Mouse (Mus musculus): Measurements from ENCODE around the gene Smu1. TPM values are rescaled to one million over a fixed set of nuclear protein-coding genes. Genes with fewer than 3 reads are reported as not detected.
"Not testable (repeated sequence)": the region's sequence is repeated elsewhere in the genome, so short reads cannot be mapped to it uniquely, and the experiment has no call there.

Gene Smu1
- 127 and 135 TPM in 2 replicates for polyA plus RNA-seq (2015; fragmentation: Nextera tagmentation; extraction: Ambion mirVana)

- no peaks in the 10 kb centered on the region for H3K4me1 ChIP-seq
- peak within 1 kb of the TSS; percentile 68 for H3K4me2 ChIP-seq (replicated peaks)
- under 1% methylated on average over 40 of the region's 40 CpGs for WGBS
- H3K4me3 ChIP-seq (replicated peaks) = peak within 1 kb of the TSS; percentile 88
- peaks cover 28% of the 10 kb centered on the region for H3K36me3 ChIP-seq
- 0 out of 2 replicates have a peak, but pooled peaks cover 3% of the 10 kb centered on the region for H3K27me3 ChIP-seq
- H3K27ac ChIP-seq (replicated peaks) = peak within 1 kb of the TSS; percentile 78
- H3K9ac ChIP-seq = peak within 1 kb of the TSS; percentile 93
- peak; percentile 96 for ATAC-seq (ENCODE audit: insufficient number of reproducible peaks, low FRiP score, low TSS enrichment, low read depth)
- H3K9me3 ChIP-seq (replicated peaks) = no peaks in the 10 kb centered on the region
Observed at GRCm38 (mm10) chr4:40757780-40758420, at the start of gene Smu1. Gene Smu1, minus strand, starts transcription at chr4:40757923.

- no peak for ATAC-seq (ENCODE audit: insufficient number of reproducible peaks, low FRiP score, low TSS enrichment, low read depth)
- Histone ChIP-seq H3K4me3 (replicated peaks) (no peak overlapping the region), H3K9me3 (replicated peaks) (no peaks in the 10 kb centered on the region), H3K4me2 (replicated peaks) (no peak overlapping the region), H3K9ac (no peak overlapping the region), H3K36me3 (peaks cover 69% of the 10 kb centered on the region), H3K4me1 (no peaks in the 10 kb centered on the region), H3K27ac (replicated peaks) (no peak overlapping the region), H3K27me3 (no peaks in the 10 kb centered on the region)
- 85% methylated on average over 4 of the region's 4 CpGs for WGBS
Observed at GRCm38 (mm10) chr4:40807382-40807781, 49.7 kb upstream of the Smu1 start.

DNA sequence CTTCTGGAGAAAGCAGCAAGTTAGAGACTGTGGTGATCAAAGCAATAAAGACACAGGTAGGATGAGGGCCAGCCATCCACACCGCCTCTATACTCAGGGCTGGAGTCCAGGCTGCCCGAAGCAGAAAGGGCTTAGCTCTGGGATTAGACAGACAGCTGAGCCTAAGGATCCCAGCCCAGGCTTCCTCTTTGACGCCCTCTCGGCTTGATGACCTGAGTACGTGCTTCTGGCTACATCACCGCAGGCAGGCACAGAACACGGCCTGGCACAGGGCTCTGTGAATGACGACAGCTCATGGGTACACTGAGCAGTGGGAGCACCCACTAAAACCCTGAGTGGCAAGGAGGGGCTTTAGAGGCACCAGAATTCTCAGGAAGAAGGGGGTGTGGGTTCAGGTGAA is 47.7 kb upstream of the Smu1 start:
- H3K9ac ChIP-seq = no peak overlapping the region
- no peaks in the 10 kb centered on the region for H3K4me1 ChIP-seq
- 77% methylated on average over 8 of the region's 8 CpGs for WGBS
- no peak for ATAC-seq (ENCODE audit: insufficient number of reproducible peaks, low FRiP score, low TSS enrichment, low read depth)
- no peak overlapping the region for H3K27ac ChIP-seq (replicated peaks)
- H3K36me3 ChIP-seq = peaks cover 53% of the 10 kb centered on the region
- no peak overlapping the region for H3K4me3 ChIP-seq (replicated peaks)
- no peaks in the 10 kb centered on the region for H3K27me3 ChIP-seq
- no peaks in the 10 kb centered on the region for H3K9me3 ChIP-seq (replicated peaks)
- no peak overlapping the region for H3K4me2 ChIP-seq (replicated peaks)

GRCm38 (mm10) chr4:40802787-40803186 is 45.1 kb upstream of the Smu1 start:
- H3K9ac ChIP-seq = no peak overlapping the region
- H3K27me3 ChIP-seq = no peaks in the 10 kb centered on the region
- H3K9me3 ChIP-seq (replicated peaks) = no peaks in the 10 kb centered on the region
- H3K4me3 ChIP-seq (replicated peaks) = no peak overlapping the region
- H3K27ac ChIP-seq (replicated peaks) = no peak overlapping the region
- no peak for ATAC-seq (ENCODE audit: insufficient number of reproducible peaks, low FRiP score, low TSS enrichment, low read depth)
- H3K36me3 ChIP-seq = peaks cover 36% of the 10 kb centered on the region
- H3K4me1 ChIP-seq = no peaks in the 10 kb centered on the region
- WGBS = 89% methylated on average over 3 of the region's 3 CpGs
- H3K4me2 ChIP-seq (replicated peaks) = no peak overlapping the region

- 59% methylated on average over 4 of the region's 4 CpGs for WGBS
- Histone ChIP-seq H3K9me3 (replicated peaks) (no peaks in the 10 kb centered on the region), H3K4me1 (no peaks in the 10 kb centered on the region), H3K4me2 (replicated peaks) (no peak overlapping the region), H3K27ac (replicated peaks) (no peak overlapping the region), H3K9ac (no peak overlapping the region), H3K4me3 (replicated peaks) (no peak overlapping the region), H3K36me3 (peaks cover 28% of the 10 kb centered on the region), H3K27me3 (no peaks in the 10 kb centered on the region)
- ATAC-seq (ENCODE audit: insufficient number of reproducible peaks, low FRiP score, low TSS enrichment, low read depth) = no peak
Observed at GRCm38 (mm10) chr4:40801908-40802307, 44.2 kb upstream of the Smu1 start.

DNA sequence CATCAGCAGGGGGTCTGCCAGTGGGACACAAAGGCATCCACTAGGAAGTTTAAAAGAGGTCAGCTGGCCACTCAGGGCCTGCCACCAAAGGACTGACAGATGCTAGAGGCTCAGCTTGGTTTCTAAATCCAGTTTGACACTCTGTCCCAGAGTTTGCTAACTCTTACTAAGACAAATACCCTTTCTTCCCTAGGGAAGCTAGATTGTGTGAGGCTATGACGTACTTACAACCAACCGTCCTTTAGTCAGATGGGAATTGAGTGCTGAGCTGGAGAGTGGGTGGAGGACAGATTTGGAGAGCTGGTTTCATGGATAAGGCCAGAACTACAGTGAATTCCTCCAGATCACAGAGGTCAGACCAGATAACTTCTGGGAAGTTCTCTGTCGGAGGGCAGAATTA is 43.1 kb upstream of the Smu1 start:
- no peak overlapping the region for H3K4me3 ChIP-seq (replicated peaks)
- H3K9ac ChIP-seq = no peak overlapping the region
- WGBS = 71% methylated on average over 3 of the region's 3 CpGs
- H3K36me3 ChIP-seq = peaks cover 20% of the 10 kb centered on the region; the same call in 1 of the 2 replicates
- no peak overlapping the region for H3K4me2 ChIP-seq (replicated peaks)
- no peak for ATAC-seq (ENCODE audit: insufficient number of reproducible peaks, low FRiP score, low TSS enrichment, low read depth)
- H3K9me3 ChIP-seq (replicated peaks) = no peaks in the 10 kb centered on the region
- H3K27ac ChIP-seq (replicated peaks) = no peak overlapping the region
- no peaks in the 10 kb centered on the region for H3K27me3 ChIP-seq
- no peaks in the 10 kb centered on the region for H3K4me1 ChIP-seq

GRCm38 (mm10) chr4:40798833-40799555 is 41.3 kb upstream of the Smu1 start:
- H3K36me3 ChIP-seq = peaks cover 12% of the 10 kb centered on the region; the same call in 1 of the 2 replicates
- H3K9ac ChIP-seq; ATAC-seq (ENCODE audit: insufficient number of reproducible peaks, low FRiP score, low TSS enrichment, low read depth); H3K27me3 ChIP-seq; H3K9me3 ChIP-seq (replicated peaks); H3K4me2 ChIP-seq (replicated peaks); H3K4me3 ChIP-seq (replicated peaks); H3K4me1 ChIP-seq; H3K27ac ChIP-seq (replicated peaks): not testable (repeated sequence)
- 72% methylated on average over 2 of the region's 2 CpGs for WGBS

- Histone ChIP-seq H3K27ac (replicated peaks) (no peak overlapping the region), H3K36me3 (no peaks in the 10 kb centered on the region), H3K9me3 (replicated peaks) (no peaks in the 10 kb centered on the region), H3K9ac (no peak overlapping the region), H3K4me2 (replicated peaks) (no peak overlapping the region), H3K27me3 (no peaks in the 10 kb centered on the region), H3K4me3 (replicated peaks) (no peak overlapping the region), H3K4me1 (no peaks in the 10 kb centered on the region)
- ATAC-seq (ENCODE audit: insufficient number of reproducible peaks, low FRiP score, low TSS enrichment, low read depth) = no peak
- 90% methylated on average over 3 of the region's 3 CpGs for WGBS
Observed at GRCm38 (mm10) chr4:40795761-40796160, 38.0 kb upstream of the Smu1 start.

DNA sequence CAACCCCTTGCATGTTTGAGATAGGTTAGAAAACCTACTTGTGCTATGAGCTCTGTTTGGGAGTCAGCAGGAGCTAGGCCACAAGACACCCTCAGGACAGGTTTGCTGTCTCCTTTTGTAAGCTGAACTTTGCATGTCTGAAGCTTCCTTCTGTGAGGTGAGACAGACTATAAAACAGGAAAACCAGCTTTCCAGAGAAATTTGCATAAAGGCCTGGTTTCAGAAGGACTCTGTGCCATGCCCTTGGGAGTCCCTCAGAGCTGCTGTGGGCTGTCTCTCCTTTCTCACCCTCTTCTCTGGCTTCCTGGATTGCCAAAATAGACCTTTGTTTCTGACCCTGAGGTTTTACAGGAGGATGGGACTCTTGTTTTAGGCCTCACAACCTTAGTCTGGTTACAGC is 36.6 kb upstream of the Smu1 start:
- no peak overlapping the region for H3K4me2 ChIP-seq (replicated peaks)
- no peak overlapping the region for H3K27ac ChIP-seq (replicated peaks)
- no peak for ATAC-seq (ENCODE audit: insufficient number of reproducible peaks, low FRiP score, low TSS enrichment, low read depth)
- no peaks in the 10 kb centered on the region for H3K4me1 ChIP-seq
- H3K4me3 ChIP-seq (replicated peaks) = no peak overlapping the region
- H3K36me3 ChIP-seq = no peaks in the 10 kb centered on the region
- H3K9ac ChIP-seq = no peak overlapping the region
- H3K27me3 ChIP-seq = no peaks in the 10 kb centered on the region
- H3K9me3 ChIP-seq (replicated peaks) = no peaks in the 10 kb centered on the region

GRCm38 (mm10) chr4:40791176-40791575 is 33.5 kb upstream of the Smu1 start:
- Histone ChIP-seq H3K4me1 (no peaks in the 10 kb centered on the region), H3K27ac (replicated peaks) (no peak overlapping the region), H3K27me3 (no peaks in the 10 kb centered on the region), H3K36me3 (no peaks in the 10 kb centered on the region), H3K4me3 (replicated peaks) (no peak overlapping the region), H3K4me2 (replicated peaks) (no peak overlapping the region), H3K9ac (no peak overlapping the region), H3K9me3 (replicated peaks) (no peaks in the 10 kb centered on the region)
- ATAC-seq (ENCODE audit: insufficient number of reproducible peaks, low FRiP score, low TSS enrichment, low read depth) = no peak
- 69% methylated on average over 4 of the region's 4 CpGs for WGBS

DNA sequence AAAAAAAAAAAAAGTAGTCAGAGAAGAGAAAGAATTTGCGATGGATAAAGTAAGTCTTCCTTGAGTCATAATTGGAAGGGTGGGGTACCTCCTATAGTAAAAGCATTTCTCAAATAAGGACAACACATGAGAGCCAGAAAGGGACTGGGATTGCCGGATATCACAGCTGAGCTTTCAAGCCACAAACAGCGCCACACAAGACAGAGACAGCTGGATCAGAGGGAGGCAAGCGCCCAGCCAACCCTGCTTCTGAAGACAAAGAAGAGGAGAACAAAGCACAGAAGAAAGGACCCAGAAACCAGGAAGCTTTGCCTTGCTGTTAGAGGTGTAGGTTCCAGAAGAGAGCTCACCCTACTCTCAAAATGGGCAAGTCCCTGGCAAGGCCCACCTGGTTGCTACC is 28.9 kb upstream of the Smu1 start:
- H3K4me1 ChIP-seq = peaks cover 7% of the 10 kb centered on the region
- H3K27me3 ChIP-seq = no peaks in the 10 kb centered on the region
- 61% methylated on average over 4 of the region's 4 CpGs for WGBS
- H3K9me3 ChIP-seq (replicated peaks) = no peaks in the 10 kb centered on the region
- ATAC-seq (ENCODE audit: insufficient number of reproducible peaks, low FRiP score, low TSS enrichment, low read depth) = no peak
- no peak overlapping the region for H3K27ac ChIP-seq (replicated peaks)
- H3K4me2 ChIP-seq (replicated peaks) = no peak overlapping the region
- H3K4me3 ChIP-seq (replicated peaks) = no peak overlapping the region
- no peaks in the 10 kb centered on the region for H3K36me3 ChIP-seq
- no peak overlapping the region for H3K9ac ChIP-seq
